Mouse (Mus musculus) heart, adult 18-20 months (tissue): ENCODE measurements at regions not wholly inside any gene's neighbourhood (a gene's known extent, or its start where the extent isn't known, plus 50 kb on each side); places are given as distances from the start of the nearest gene placed in this dataset.

ENCODE experiments used
- DNase-seq, 2 experiments: peaks; one replicate each; pipeline ENCODE4 v3.0.0; 2021 to 2022; ENCODE audit warnings: mixed read lengths in 1 of 2

DNA sequence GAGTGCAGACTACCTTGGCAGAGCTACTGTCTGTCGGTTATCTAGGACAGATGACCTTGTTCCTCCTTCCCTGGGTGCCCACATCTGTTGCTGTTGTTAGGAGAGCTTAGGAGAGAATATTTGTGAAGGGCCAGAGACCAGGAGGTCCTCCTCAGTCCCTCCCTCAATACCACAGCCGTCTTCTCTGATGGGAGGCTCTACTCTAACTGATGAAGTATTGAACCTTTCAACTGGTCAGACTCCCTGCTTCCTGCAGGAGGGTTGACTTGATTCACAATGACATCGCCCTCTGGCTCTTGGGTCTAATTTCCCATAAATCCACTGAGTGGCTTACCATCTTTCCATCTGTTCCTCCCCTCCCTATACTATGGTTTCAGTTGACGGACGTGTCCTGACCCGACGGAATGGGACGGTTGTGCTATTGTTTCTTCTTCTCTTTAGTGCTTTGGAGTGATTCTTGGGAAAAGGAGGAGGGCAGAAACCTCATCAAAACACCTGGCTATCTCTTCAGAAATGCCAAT lies 253.3 kb downstream of the Cd83 start:
- no peak for DNase-seq

DNA sequence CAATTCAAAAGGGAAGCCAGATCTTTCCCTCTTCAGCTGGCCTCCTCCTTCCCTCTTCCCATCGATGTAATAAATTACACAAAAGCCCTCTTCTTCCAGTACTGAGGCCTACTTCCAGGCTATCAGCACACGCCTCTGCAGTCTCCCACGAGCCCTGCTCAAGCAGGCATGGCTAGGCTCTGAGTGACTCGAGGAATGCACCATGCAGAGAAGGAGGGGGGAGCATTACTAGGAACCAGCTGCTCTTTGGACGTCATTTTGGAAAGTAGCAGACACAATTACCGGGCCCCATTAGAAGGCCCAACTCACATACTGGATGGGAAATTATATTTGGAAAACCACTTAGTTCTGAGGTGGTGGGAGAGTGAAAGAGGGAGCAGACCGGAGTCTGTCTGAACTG lies 253.7 kb downstream of the Cd83 start:
- DNase-seq: no peak

DNA sequence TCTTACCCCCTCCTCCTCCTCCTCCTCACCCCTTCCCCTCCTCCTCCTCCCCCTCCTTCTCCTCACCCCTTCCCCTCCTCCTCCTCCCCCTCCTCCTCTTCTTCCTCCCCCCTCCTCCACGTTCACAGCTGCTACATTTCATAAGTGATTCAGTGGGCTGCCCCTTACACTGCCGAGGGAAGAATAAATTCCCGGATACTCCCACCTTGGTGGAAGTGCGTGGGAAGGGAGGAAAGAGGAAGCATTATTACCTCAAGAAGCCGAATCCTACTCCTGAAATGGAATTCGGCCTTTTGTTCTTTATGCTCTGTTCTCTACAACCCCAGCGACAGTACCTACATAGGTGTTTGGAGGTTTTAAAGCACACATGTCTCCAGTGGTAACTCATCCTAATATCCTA lies 256.1 kb downstream of the Cd83 start:
- no peak for DNase-seq

DNA sequence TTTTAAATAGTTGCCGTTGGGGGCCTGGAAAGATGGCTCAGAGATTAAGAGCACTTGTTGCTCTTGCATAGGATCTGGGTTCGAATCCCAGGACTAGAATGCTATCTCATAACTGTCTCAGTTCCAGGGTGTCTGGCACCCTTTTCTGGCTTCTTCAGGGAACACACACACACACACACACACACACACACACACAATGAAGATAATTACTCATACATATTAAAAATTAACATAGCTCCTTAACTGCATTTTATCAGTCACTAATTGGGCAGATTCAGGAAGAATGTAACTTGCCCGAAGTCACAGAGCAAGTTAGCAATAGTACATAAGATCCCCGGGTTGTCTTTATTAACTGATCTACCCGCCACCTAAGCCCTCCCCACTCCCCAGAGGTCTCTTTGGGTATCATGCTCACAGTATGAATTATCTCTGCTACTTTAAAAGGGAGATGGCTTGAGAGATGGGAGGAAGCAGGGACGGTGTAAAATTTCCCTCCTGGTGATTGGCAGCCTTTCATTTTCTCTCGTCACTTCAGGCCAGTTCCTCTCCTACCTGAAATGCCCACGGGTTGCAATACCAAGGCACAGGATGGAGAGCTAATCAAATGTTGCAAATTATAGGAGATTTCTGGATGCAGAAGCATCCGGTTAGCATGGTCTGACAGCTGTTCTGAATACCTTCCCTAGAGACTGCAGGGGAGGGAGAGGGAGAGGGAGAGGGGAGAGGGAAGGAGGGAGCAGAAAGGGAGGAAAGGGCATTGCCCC lies 258.3 kb downstream of the Cd83 start:
- no peak for DNase-seq

DNA sequence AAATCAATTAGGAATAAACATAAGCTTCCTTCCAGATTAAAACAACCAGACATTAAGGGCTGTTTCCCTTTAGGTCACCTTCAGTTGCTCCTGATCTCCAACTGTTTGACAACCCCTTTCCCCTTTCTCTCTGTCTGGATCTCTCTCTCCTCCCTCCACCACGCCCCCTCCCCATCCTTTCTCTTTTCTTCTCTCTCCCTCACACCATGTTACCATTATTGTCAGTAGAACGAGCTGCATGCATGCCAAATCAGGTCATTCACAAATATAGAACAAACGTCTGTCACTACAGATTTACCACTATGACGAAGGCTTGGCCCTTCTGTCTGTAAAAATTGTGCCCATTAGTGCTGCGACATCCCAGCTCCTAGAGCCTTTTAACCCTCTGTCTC lies 258.9 kb downstream of the Cd83 start:
- DNase-seq: no peak

DNA sequence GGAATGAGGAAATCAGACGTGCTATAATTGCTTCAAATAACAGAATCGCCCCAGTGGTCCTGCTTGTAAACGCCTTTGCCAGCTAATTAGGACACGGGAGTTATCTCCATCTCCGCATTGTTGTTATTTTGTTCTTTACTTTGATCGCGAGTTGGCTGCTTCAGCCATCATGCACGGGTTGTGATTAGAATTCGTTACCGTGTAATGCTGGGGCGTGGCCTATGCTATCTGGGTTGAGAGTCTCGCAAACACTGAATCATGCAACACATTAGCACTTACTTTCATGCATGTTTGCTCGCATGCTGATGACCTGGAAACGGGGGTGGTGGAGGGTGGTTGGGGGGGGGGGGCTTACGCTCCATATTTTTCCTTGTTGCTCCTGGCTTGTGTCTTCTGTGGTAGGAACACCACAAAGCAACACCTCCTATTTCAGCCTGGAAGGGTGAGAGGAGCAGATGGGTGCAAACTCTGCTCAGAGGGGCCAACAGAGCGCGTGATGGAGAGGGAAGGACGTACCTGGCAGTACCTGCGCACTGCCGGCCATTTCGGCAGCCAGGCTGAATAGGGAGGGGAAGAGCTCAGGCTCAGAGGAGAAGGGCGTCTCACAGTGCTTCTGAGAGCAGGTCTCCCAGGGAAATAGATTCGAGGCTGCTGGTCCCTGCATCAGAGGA lies 260.1 kb downstream of the Cd83 start:
- DNase-seq: no peak

DNA sequence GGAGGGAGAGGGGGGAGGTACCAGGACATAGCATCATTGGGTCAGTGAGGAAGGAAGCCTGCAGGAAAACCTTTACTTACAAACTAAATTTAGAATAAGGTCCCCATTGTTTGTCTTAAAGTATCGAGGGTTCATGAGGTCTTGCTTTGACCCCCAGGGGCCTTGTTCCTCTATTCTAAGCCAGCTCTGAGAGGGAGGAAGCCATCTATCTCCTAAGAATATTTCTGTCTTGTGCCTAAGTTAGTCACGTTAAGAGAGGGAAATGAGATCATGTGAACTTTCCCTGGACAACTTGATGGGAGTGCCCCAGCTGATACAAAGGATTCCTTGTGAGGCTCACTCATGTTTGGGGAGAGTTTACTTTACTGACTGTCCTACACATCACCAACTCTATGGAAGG lies 261.9 kb downstream of the Cd83 start:
- peak in 1 of 2 experiments; percentile 74 for DNase-seq

DNA sequence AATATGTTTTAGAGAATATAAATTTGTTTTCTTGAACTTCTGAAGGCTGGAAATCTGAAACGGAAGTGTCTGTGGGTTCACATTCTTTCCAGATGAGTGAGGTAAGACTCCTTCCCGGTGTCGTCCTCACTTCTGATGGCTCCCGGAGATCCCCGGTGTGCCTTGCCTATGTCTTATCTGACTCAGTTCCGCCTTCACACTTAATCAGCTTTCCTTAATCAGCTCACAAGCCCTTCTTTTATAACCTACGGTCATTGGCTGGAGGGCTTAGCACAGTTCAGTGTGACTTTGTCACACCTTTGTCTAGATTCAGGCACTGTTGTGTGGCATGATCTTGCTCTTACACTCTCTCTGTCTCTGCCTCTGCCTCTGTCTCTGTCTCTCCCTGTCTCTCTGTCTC lies 269.6 kb downstream of the Cd83 start:
- no peak for DNase-seq

DNA sequence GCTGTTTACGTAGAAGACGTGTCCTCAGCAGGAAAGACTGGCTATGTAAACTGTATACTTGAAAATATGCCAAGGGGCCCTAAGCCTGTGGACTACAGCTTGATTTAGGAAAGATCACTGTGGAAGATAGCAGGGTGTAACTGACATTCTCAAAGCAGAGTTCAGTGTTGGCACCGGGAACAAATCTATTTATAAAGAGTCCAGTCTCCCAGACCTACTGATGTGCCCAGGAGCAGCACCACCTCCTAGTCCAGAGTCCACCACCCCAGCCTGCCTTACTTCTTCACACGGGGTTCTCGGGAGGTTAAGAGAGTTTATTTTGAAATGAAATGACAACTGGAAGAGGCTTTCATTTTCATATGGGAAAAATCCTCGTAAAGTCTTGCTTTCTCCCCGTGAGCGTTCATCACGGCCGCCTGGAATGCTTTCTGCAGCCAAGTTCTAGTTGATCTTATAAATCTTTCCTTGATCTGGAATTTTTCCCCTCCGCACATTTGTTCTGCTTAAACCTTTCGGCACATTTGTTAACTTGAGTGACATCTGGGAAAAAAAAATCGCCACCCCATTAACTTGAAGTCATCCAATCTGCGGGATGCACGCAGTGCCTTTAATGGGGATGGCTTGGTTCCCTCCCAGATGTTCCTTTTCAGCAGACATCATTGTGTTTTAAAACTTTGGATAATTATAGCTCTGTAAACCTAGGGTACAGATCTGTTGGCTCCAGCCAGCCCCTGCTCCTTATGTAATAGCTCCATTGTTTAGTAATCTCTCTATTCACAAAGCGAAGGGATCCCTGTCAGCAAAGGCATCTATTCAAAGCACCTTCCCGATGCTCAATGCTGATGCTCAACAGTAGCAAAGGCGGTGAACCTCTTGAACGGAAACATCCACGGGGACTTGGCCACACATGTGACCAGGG lies 271.3 kb downstream of the Cd83 start:
- peak; percentile 47 to 55 for DNase-seq

DNA sequence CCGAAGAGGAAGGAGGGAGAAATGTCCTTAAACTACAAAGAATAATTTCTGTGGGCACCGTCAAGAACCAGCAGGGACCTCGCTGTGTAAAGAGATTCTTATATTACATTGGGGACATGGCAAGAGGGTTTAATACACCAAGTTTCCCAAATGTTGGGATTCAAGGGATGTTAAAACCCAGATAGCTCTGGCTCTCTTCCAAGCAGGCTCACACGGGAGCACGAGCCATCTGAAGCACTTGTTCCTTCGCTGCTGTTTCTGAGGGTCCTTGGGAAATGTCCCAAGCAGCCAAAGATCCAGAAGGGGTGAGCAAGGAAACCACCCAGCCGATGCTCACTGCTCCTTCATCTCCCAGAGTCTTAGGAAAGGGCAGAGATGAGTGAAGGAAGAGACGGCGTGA lies 272.1 kb downstream of the Cd83 start:
- no peak for DNase-seq

DNA sequence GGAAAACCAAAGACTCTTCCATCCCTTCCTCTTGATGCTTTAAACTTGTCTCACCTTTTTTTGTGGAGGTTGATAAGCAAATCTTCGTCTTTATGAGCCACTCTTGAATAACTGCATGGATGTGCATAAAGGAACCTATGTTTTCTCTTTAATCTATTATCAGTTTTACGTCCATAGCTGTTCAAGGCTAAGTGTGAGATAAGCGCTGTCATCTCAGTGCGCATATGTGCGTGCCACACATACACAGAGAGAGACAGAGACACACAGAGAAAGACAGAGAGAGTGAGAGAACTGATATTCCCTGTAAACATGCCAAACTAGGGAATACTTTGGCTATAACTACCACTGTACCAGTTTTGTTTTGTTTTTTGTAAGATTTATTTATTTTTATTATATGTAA lies 273.0 kb downstream of the Cd83 start:
- no peak for DNase-seq

DNA sequence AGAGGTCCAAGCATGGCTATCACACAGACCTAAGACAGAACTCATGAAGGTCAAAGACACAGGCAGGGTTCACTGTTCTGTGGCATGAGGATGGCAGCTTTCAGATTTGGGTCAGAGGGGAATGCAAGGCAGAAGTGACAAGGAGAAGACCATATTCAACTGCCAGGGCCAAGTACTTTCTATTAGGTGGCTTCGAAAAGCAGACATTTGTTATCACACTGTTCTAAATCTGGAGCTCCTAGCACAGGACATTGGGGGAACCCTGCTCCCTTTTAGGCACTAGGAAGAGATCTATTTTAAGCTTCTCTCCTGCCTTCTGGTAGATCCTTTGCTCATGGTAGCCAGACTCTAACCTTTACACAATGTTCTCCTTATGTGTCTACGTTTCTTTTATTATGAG lies 273.7 kb downstream of the Cd83 start:
- DNase-seq: peak in 1 of 2 experiments; percentile 59

DNA sequence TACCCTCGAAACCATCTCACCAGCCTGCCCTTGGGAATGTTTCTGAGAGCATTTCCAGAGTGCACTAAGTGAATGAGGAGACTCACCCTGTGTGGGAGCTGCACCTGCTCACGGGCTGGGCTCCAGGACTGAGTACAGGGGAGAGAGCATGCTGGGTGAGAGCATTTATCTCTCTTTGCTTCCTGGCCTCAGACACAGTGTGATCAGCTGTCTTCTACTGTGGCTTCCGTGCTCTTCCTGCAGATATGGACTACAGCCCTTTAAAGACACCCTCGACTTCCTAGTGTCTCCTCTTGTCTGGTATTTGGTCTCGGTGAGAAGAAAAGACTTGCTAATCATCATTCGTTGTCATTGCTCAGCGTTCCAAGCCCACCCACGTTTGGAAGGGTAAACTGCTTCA lies 274.9 kb downstream of the Cd83 start:
- DNase-seq: no peak

DNA sequence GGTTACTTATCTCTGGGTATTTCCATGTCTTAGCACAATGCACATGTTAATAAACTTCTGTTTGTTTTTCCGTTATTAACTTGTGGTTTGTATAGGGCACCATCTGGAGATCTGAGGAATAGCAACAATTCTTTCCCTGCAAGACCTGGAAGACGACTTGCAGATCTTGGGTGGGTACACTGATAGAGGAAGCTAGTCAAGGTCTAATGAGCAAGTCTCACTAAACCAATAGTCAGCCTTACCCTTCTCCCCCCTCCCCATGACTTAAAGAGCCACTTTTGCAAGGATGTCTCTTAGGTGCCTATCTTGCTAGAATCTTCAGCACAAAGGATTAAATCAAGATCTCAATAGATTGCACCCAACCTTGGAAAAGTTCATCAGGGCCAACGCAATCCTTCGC lies 276.7 kb downstream of the Cd83 start:
- no peak for DNase-seq

DNA sequence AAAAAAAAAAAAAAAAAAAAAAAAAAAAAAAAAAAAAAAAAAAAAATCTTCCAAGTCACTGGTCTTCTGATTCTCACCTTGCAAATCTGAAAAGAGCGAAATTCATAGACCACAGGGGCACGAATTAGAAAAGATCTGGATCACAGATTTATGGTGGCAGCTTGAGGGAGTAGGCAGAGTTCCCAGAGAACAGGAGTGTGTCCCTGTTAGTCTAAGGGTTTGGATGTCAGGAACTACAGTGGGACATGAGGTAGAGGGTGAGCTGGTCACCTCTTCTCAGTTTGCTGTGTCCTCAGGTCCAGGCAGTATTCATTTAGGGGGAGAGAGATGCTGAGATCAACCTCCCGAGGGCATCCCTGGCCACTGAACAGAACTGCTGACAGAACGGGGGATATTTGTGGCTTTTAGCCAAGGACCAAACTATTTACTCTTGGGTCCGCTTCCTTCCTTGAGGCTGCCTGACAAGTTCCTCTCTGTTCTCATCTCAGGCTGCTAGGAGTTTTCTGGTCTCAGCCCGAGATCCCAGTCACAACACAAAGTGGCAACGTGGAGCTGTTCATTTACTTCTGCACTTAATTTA lies 277.2 kb downstream of the Cd83 start:
- no peak for DNase-seq

DNA sequence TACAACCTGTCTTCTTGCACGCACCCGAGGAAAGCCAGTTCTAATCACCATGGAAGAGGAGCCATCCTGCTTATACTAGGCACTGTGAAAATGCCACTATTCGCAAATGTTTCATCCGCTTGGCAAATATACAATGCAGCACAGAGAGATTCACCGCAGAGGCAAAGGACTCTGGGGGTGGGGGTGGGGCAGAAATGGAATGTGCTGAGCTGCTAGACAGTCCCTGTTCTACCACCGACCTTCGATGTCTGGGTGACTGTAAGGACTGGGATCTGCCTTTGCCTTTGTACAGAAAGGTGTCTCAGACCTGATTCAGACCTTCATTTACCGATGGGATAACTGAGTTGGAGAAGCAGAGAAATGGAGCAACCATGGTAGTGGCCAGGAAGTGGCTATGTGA lies 278.7 kb downstream of the Cd83 start:
- no peak for DNase-seq

DNA sequence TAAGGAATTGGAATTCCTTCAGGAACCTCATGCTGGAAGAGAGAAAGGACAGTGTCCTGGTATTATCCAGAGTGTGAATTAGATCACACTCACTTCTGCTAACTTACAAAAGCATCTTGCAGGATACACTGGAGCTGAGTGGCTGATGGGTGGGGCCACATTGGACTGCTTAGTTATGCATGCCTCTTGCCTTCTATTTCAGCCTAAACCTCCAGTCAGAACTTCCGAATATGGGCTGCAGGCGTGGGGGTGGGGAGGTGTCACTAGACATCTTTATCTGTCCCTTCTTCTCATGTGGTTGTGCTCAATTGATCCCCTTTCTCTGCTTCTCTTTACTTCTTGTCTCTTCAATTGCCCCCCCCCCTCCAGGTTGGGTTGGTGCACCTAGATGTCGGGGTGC lies 279.5 kb downstream of the Cd83 start:
- no peak for DNase-seq

DNA sequence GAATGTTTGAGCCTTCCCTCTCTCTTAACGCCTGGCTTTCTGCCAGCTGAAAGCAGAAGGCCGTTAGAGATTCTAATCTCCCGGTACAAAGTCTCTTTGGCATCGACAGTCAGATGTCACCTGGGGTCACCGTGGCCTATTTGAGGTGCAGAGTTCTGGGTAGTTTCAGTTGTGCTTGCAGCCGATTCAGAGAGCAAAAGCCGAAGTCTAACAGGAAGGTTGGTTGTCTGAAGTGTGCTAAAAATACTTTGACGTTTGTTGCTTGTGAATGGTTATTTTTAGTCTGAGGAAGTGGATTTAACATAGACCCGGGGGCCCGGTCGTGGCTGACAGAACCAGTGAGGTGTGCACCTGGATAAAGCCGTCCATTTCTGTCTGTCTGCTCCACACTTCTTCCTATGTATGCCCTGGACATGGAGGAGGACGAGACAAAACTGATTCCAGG lies 281.2 kb downstream of the Cd83 start:
- DNase-seq: peak; percentile 62 to 66

DNA sequence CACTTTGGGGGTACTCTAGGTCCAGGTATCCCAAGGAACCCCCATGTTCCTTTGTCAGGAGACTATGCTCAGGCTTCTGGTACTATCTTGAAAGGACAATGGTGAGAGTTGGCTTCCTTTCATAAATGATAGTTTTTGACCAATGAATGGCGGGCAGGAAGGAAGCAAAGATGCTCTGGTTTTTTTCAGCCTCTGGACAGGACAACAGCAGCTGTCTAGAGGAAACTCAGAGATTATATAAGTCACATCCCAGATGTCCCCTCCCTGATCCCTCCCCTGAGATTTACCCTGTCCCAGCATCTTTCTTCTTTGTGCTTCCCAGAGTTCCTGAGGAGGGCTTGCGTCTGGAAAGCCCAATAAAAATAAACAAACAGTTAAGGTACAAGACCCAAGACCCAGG lies 282.7 kb downstream of the Cd83 start:
- DNase-seq: peak in 1 of 2 experiments; percentile 67

DNA sequence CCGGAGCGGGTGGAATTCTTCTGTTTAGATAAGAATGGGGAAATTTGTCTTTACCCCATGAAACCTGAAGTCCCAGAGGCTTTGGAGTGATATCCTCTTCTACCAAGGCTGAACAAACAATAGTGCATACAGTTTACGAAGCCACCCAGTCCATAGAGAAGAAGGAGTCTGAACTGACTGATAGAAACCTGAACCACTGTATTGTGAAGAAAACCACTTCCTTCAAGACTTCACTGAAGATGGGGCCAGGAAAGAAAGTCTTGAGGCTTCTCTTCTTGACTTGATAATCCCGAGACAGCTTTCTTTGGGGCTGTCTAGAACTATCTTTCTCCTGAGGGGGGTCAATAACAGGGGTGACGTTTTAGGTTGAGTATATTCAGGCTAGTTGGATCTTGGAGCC lies 284.4 kb downstream of the Cd83 start:
- no peak for DNase-seq

DNA sequence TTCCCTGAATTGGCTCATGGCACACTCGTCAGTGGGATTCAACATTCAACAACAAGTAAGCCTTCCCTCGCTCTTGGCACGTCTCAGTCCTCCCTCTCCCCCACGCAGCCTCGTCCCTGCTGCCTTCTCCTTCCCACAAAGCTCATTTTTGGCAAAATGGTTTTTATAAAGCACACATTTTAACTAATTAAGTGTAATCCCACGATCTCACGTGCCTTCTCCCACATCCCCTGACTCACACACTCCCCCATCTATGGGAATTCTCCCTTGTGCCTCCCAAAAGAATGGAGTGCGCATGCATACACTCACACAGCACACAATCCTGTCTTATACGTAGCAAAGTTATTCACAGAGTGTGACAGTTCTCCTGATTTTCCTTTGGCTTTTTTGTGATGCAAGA lies 288.5 kb downstream of the Cd83 start:
- no peak for DNase-seq

DNA sequence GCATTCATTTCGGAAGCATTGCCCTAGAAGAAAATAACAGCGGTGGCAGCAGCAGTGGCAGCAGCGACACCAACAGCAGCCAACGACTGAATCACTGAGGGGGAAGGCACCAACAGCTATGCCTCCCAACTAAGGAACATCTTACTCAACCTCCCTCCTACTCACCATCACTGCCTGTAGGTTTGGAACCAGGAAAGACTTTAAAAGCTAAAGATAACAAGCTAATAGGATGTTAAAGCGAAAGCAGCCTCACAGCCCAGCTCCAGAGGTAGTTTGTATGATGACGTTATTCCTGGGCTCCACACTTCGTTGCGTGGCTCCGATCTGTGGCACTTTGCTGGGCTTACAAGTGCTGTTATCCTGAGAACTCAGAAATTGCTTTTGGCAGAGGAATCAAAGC lies 289.6 kb downstream of the Cd83 start:
- no peak for DNase-seq
